Mouse (Mus musculus) leukemia stem cell, adult 10-12 weeks (primary cell): ENCODE data around the gene Gm49361. TPM values are rescaled to one million over a fixed set of nuclear protein-coding genes. Genes with fewer than 3 reads are reported as not detected.

Source experiments
- polyA plus RNA-seq: library from polyadenylated mRNA; stranded (reverse); fragments of >175 nt; gene quantifications from 2 replicates; pipeline ENCODE4 v1.2.3, GENCODE M21; 2012; ENCODE audit warnings: low replicate concordance

The Gm49361 gene
- polyA plus RNA-seq: not detected in 2 replicates

GRCm38 (mm10) chr14:57746001-57746771, at the start of gene Gm49361:
Gm49361 (minus strand) TSS chr14:57746103.

GRCm38 (mm10) chr14:57758237-57758636, 12.3 kb upstream of the Gm49361 start, which contains the start of gene Lats2:
Lats2 (minus strand) TSS chr14:57758388.

GRCm38 (mm10) chr14:57664822-57665627, 80.9 kb downstream of the Gm49361 start, which contains the start of gene Xpo4:
Xpo4 (minus strand) TSS chr14:57665430.

Other genes with a start within 250 kb of the Gm49361 start
- 0.41 and 0.64 TPM in 2 replicates for gene Il17d, start 221.3 kb downstream of the Gm49361 start, polyA plus RNA-seq
- 3.8 TPM in 1 of 2 replicates, not detected in the other for gene Eef1akmt1, start 174.5 kb downstream of the Gm49361 start, polyA plus RNA-seq
- gene Xpo4, start 80.7 kb downstream of the Gm49361 start, polyA plus RNA-seq: 5.8 and 16.2 TPM in 2 replicates
- 22.2 and 23.0 TPM in 2 replicates for gene Lats2, start 12.3 kb upstream of the Gm49361 start, polyA plus RNA-seq
- 188 and 275 TPM in 2 replicates for gene Sap18, start 52.1 kb upstream of the Gm49361 start, polyA plus RNA-seq
- gene Ska3, start 80.1 kb upstream of the Gm49361 start, polyA plus RNA-seq: 1.7 and 3.0 TPM in 2 replicates
- 284 and 528 TPM in 2 replicates for gene Mrpl57, start 80.1 kb upstream of the Gm49361 start, polyA plus RNA-seq
- gene Zdhhc20, start 144.2 kb upstream of the Gm49361 start, polyA plus RNA-seq: 0.42 and 1.2 TPM in 2 replicates